Mouse (Mus musculus) heart, postnatal 0 days (tissue): ENCODE measurements at regions not wholly inside any gene's neighbourhood (a gene's known extent, or its start where the extent isn't known, plus 50 kb on each side); places are given as distances from the start of the nearest gene placed in this dataset.

Experiments
- CTCF ChIP-seq: IDR thresholded peaks from 2 replicates; pipeline ENCODE4 v1.5.1; 2016; ENCODE audit warnings: antibody characterized with exemption, control low read depth, low read depth
- EP300 ChIP-seq: IDR thresholded peaks from 2 replicates; pipeline ENCODE4 v1.6.1; 2016; ENCODE audit warnings: antibody characterized with exemption, low read depth

- TF ChIP-seq CTCF (no peak), EP300 (no peak)
Observed at GRCm38 (mm10) chr15:93004551-93004950, 270.4 kb downstream of the Gxylt1 start.
